Mouse (Mus musculus): ENCODE measurements around the gene Ddx41. TPM values are rescaled to one million over a fixed set of nuclear protein-coding genes. Genes with fewer than 3 reads are reported as not detected.
A peak's percentile ranks its signal among the peaks of the same experiment; 100 is the strongest.
"Not testable (repeated sequence)": the region's sequence is repeated elsewhere in the genome, so short reads cannot be mapped to it uniquely, and the experiment has no call there.

Gene Ddx41
- total RNA-seq (2014; rRNA removed), result 48.6 and 53.4 TPM in 2 replicates
- polyA plus RNA-seq (2015; fragmentation: Nextera tagmentation; extraction: Ambion mirVana), result 44.4 and 47.2 TPM in 2 replicates

- Histone ChIP-seq H3K36me3 (ENCODE audit: insufficient read depth, low read length) (peaks cover 57% of the 10 kb centered on the region), H3K9me3 (ENCODE audit: low read length) (no peaks in the 10 kb centered on the region), H3K4me1 (ENCODE audit: insufficient read depth, low read length) (peaks cover 10% of the 10 kb centered on the region), H3K27me3 (ENCODE audit: insufficient read depth, low read length) (no peaks in the 10 kb centered on the region), H3K9ac (replicated peaks; ENCODE audit: low read length) (peak within 1 kb of the TSS; percentile 79), H3K27ac (peak within 1 kb of the TSS; percentile 80), H3K4me2 (ENCODE audit: low read depth, low read length) (peak within 1 kb of the TSS; percentile 97), H3K4me3 (ENCODE audit: low read length) (peak within 1 kb of the TSS; percentile 76)
- ATAC-seq (peak; percentile 97), DNase-seq (ENCODE audit: low spot score) (peak; percentile 100)
- peak; percentile 92 for TF ChIP-seq CTCF (IDR thresholded peaks at IDR 0.05; ENCODE audit: low read depth)
- 1% methylated on average over 70 of the region's 70 CpGs for WGBS
These were observed at the start of gene Ddx41 for GRCm38 (mm10) chr13:55536194-55537175. Gene Ddx41 (minus strand): TSS chr13:55536658.

- Histone ChIP-seq H3K4me3 (ENCODE audit: low read length) (no peak overlapping the region), H3K36me3 (ENCODE audit: insufficient read depth, low read length) (no peaks in the 10 kb centered on the region), H3K27ac (no peak overlapping the region), H3K27me3 (ENCODE audit: insufficient read depth, low read length) (no peaks in the 10 kb centered on the region), H3K9ac (replicated peaks; ENCODE audit: low read length) (no peak overlapping the region), H3K9me3 (ENCODE audit: low read length) (no peaks in the 10 kb centered on the region), H3K4me1 (ENCODE audit: insufficient read depth, low read length) (no peaks in the 10 kb centered on the region), H3K4me2 (ENCODE audit: low read depth, low read length) (no peak overlapping the region)
- DNase-seq (ENCODE audit: low spot score) (no peak), ATAC-seq (no peak)
- no peak for TF ChIP-seq CTCF (IDR thresholded peaks at IDR 0.05; ENCODE audit: low read depth)
- 80% methylated on average over 4 of the region's 4 CpGs for WGBS
These were observed 41.6 kb upstream of the Ddx41 start for GRCm38 (mm10) chr13:55578086-55578485.

DNA sequence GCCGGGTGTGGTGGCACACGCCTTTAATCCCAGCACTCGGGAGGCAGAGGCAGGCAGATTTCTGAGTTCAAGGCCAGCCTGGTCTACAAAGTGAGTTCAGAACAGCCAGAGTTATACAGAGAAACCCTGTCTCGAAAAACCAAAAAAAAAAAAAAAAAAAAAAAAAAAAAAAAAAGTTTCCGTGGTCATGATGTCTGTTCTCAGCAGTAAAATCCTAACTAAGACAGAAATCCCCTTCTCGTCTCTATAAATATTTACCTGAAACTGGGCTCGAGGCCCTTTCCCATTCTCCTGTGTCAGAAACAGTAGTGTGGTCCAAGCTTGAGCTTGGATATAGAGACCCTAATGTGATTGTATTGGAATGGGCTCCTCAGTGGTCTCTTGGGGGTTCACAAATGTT lies 40.4 kb upstream of the Ddx41 start:
- not testable (repeated sequence) for H3K4me1 ChIP-seq (ENCODE audit: insufficient read depth, low read length); H3K27ac ChIP-seq; H3K4me2 ChIP-seq (ENCODE audit: low read depth, low read length); H3K4me3 ChIP-seq (ENCODE audit: low read length); DNase-seq (ENCODE audit: low spot score); H3K36me3 ChIP-seq (ENCODE audit: insufficient read depth, low read length); ATAC-seq; H3K9ac ChIP-seq (replicated peaks; ENCODE audit: low read length); H3K9me3 ChIP-seq (ENCODE audit: low read length); H3K27me3 ChIP-seq (ENCODE audit: insufficient read depth, low read length)
- 94% methylated on average over 7 of the region's 7 CpGs for WGBS

- Histone ChIP-seq H3K4me2 (ENCODE audit: low read depth, low read length) (no peak overlapping the region), H3K4me1 (ENCODE audit: insufficient read depth, low read length) (no peaks in the 10 kb centered on the region), H3K4me3 (ENCODE audit: low read length) (no peak overlapping the region), H3K36me3 (ENCODE audit: insufficient read depth, low read length) (no peaks in the 10 kb centered on the region), H3K27me3 (ENCODE audit: insufficient read depth, low read length) (no peaks in the 10 kb centered on the region), H3K27ac (no peak overlapping the region), H3K9me3 (ENCODE audit: low read length) (no peaks in the 10 kb centered on the region), H3K9ac (replicated peaks; ENCODE audit: low read length) (no peak overlapping the region)
- DNase-seq (ENCODE audit: low spot score) (no peak), ATAC-seq (no peak)
- WGBS, result 64% methylated on average over 5 of the region's 5 CpGs
- no peak for TF ChIP-seq CTCF (IDR thresholded peaks at IDR 0.05; ENCODE audit: low read depth)
These were observed 39.5 kb upstream of the Ddx41 start for GRCm38 (mm10) chr13:55575932-55576331.

GRCm38 (mm10) chr13:55574321-55574720 lies 37.9 kb upstream of the Ddx41 start:
- Histone ChIP-seq H3K27ac (no peak overlapping the region), H3K27me3 (ENCODE audit: insufficient read depth, low read length) (no peaks in the 10 kb centered on the region), H3K9me3 (ENCODE audit: low read length) (no peaks in the 10 kb centered on the region), H3K36me3 (ENCODE audit: insufficient read depth, low read length) (no peaks in the 10 kb centered on the region), H3K4me2 (ENCODE audit: low read depth, low read length) (no peak overlapping the region), H3K4me3 (ENCODE audit: low read length) (no peak overlapping the region), H3K9ac (replicated peaks; ENCODE audit: low read length) (no peak overlapping the region), H3K4me1 (ENCODE audit: insufficient read depth, low read length) (peaks cover 4% of the 10 kb centered on the region)
- peak; percentile 70 for DNase-seq (ENCODE audit: low spot score)
- TF ChIP-seq CTCF (IDR thresholded peaks at IDR 0.05; ENCODE audit: low read depth), result no peak
- no peak for ATAC-seq
- 66% methylated on average over 5 of the region's 5 CpGs for WGBS

- DNase-seq (ENCODE audit: low spot score), result no peak
- no peaks in the 10 kb centered on the region for H3K36me3 ChIP-seq (ENCODE audit: insufficient read depth, low read length)
- TF ChIP-seq CTCF (IDR thresholded peaks at IDR 0.05; ENCODE audit: low read depth), result no peak
These were observed 37.0 kb upstream of the Ddx41 start, which contains the start of gene Tmed9 for GRCm38 (mm10) chr13:55573432-55573831. Gene Tmed9 (plus strand): TSS chr13:55573732.

GRCm38 (mm10) chr13:55571977-55572376 lies 35.5 kb upstream of the Ddx41 start:
- peak overlapping the region; percentile 96 for H3K4me2 ChIP-seq (ENCODE audit: low read depth, low read length)
- no peaks in the 10 kb centered on the region for H3K27me3 ChIP-seq (ENCODE audit: insufficient read depth, low read length)
- no peak overlapping the region for H3K27ac ChIP-seq
- no peak for DNase-seq (ENCODE audit: low spot score)
- peaks cover 9% of the 10 kb centered on the region for H3K4me1 ChIP-seq (ENCODE audit: insufficient read depth, low read length)
- no peak overlapping the region; the same call in 1 of the 2 replicates for H3K4me3 ChIP-seq (ENCODE audit: low read length)
- WGBS, result 90% methylated on average over 2 of the region's 2 CpGs
- no peak overlapping the region for H3K9ac ChIP-seq (replicated peaks; ENCODE audit: low read length)
- no peak for ATAC-seq
- TF ChIP-seq CTCF (IDR thresholded peaks at IDR 0.05; ENCODE audit: low read depth), result no peak
- no peaks in the 10 kb centered on the region for H3K9me3 ChIP-seq (ENCODE audit: low read length)
- no peaks in the 10 kb centered on the region for H3K36me3 ChIP-seq (ENCODE audit: insufficient read depth, low read length)

More at GRCm38 (mm10) chr13:55573432-55573831, 37.0 kb upstream of the Ddx41 start, which contains the start of gene Tmed9:
- Histone ChIP-seq H3K4me3 (ENCODE audit: low read length) (no peak within 1 kb of the TSS), H3K9me3 (ENCODE audit: low read length) (no peaks in the 10 kb centered on the region), H3K4me2 (ENCODE audit: low read depth, low read length) (no peak within 1 kb of the TSS), H3K9ac (replicated peaks; ENCODE audit: low read length) (no peak within 1 kb of the TSS), H3K27me3 (ENCODE audit: insufficient read depth, low read length) (no peaks in the 10 kb centered on the region), H3K4me1 (ENCODE audit: insufficient read depth, low read length) (peaks cover 9% of the 10 kb centered on the region), H3K27ac (no peak within 1 kb of the TSS)
- 100% methylated on average over 2 of the region's 2 CpGs for WGBS
- ATAC-seq, result no peak

All from hindbrain, postnatal 0 days (tissue).